Mouse (Mus musculus) hindbrain, embryonic 11.5 days (tissue): ENCODE measurements around the gene Rtn2. TPM values are rescaled to one million over a fixed set of nuclear protein-coding genes. Genes with fewer than 3 reads are reported as not detected.

Experiments
- ATAC-seq: fragments of 200-750 bp; cut with Nextera tagmentation; 2 replicates; pipeline ENCODE4 v1.8.0; 2017; ENCODE audit warnings: mild to moderate bottlenecking, moderate TSS enrichment, moderate library complexity; ENCODE audit not compliant: low FRiP score
- DNase-seq: peaks from one replicate; pipeline ENCODE4 v3.0.0-alpha.2; 2015; ENCODE audit warnings: low spot score
- H3K27ac ChIP-seq: fragments of 300-500 bp; sonication (generic); 2 replicates; pipeline ENCODE4 v1.5.1; 2014; ENCODE audit warnings: mild to moderate bottlenecking, low read depth, low read length
- H3K27me3 ChIP-seq: fragments of 300-500 bp; sonication (generic); 2 replicates; pipeline ENCODE4 v1.6.1; 2014; ENCODE audit warnings: mild to moderate bottlenecking, low read length, moderate library complexity, mixed read lengths; ENCODE audit not compliant: control insufficient read depth, insufficient read depth
- H3K36me3 ChIP-seq: fragments of 300-500 bp; sonication (generic); 2 replicates; pipeline ENCODE4 v1.6.1; 2014; ENCODE audit warnings: mild to moderate bottlenecking, low read length, moderate library complexity, mixed read lengths; ENCODE audit not compliant: control insufficient read depth, insufficient read depth
- H3K4me1 ChIP-seq: fragments of 300-500 bp; sonication (generic); replicated peaks from 2 replicates; pipeline ENCODE4 v1.6.1; 2014; ENCODE audit warnings: low read length, mixed read lengths; ENCODE audit not compliant: control insufficient read depth, insufficient read depth
- H3K4me2 ChIP-seq: fragments of 300-500 bp; sonication (generic); replicated peaks from 2 replicates; pipeline ENCODE4 v1.6.1; 2014; ENCODE audit warnings: mild to moderate bottlenecking, low read depth, low read length
- H3K4me3 ChIP-seq: fragments of 300-500 bp; sonication (generic); 2 replicates; pipeline ENCODE4 v1.5.1; 2014; ENCODE audit warnings: low read depth, low read length
- H3K9ac ChIP-seq: fragments of 300-500 bp; sonication (generic); 2 replicates; pipeline ENCODE4 v1.6.1; 2014; ENCODE audit warnings: low read depth, low read length
- H3K9me3 ChIP-seq: fragments of 300-500 bp; sonication (generic); 2 replicates; pipeline ENCODE4 v1.6.1; 2016; ENCODE audit warnings: low read length; ENCODE audit not compliant: control insufficient read depth
- WGBS: fragments of 180-500 bp; shearing (Covaris S2); extraction: QIAGEN DNeasy Blood & Tissue Kit; methylation state at CpG from one replicate; pipeline ENCODE4 v1.1.7; 2014; 5-methylcytosine and 5-hydroxymethylcytosine counted together
- polyA plus RNA-seq: library from polyadenylated mRNA; unstranded; fragments of >200 nt; fragmentation: Nextera tagmentation; extraction: Ambion mirVana; gene quantifications from 2 replicates; pipeline ENCODE4 v1.2.1, GENCODE M21; 2014

Gene Rtn2
- polyA plus RNA-seq, 1 experiment from 2014 or later, result 52.1 TPM

DNA sequence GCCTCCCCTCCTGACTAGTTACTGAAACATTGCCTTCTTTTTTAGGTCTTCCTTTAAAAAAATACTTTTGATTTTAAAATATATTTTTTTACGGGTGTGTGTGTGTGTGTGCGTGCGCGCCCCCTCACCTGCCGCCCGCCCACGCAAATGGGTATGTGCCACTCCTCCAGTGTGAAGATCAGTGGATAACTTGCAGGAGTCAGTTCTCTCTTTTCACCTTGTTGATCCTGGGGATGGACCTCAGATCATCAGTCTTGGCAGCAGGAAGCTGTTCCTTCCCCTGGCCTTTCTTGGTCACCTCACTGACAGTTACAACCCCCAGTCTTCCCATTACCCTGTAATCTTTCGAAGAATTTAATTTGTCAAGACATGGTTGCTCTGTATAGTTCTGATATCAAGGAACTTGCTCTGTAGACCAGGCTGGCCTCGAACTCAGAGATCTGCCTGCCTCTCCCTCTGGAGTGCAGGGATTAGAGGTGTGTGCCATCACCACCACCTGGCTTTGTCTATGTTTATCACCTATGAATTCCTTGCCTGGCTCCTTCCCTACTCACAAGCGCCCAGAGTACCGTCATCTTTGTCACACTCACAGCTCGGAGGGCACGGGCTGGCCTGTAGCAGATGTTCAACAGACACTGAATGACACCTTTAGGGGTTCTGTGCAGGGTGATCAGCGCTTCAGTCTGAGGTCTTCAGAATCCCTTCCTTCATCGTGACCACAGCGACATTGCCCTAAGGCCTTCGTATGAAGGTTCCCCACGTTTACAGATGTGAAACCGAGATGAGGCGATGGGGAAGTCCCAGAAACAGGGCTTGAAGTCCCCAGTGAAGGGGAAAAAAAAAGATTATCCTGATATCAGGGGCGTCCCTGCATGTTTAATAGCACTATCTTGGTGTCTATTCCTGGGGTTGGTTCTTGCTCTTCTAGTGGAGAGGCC lies 43.1 kb downstream of the Rtn2 start:
- DNase-seq (no peak), ATAC-seq (no peak)
- H3K4me2 ChIP-seq, result no peak overlapping the region
- H3K9ac ChIP-seq, result no peak overlapping the region
- H3K9me3 ChIP-seq, result no peaks in the 10 kb centered on the region
- no peak overlapping the region for H3K4me3 ChIP-seq
- H3K27me3 ChIP-seq, result no peaks in the 10 kb centered on the region
- H3K36me3 ChIP-seq, result no peaks in the 10 kb centered on the region
- no peak overlapping the region for H3K27ac ChIP-seq
- 77% methylated on average over 21 of the region's 21 CpGs for WGBS
- H3K4me1 ChIP-seq, result 0 out of 2 replicates have a peak, but pooled peaks cover 7% of the 10 kb centered on the region

DNA sequence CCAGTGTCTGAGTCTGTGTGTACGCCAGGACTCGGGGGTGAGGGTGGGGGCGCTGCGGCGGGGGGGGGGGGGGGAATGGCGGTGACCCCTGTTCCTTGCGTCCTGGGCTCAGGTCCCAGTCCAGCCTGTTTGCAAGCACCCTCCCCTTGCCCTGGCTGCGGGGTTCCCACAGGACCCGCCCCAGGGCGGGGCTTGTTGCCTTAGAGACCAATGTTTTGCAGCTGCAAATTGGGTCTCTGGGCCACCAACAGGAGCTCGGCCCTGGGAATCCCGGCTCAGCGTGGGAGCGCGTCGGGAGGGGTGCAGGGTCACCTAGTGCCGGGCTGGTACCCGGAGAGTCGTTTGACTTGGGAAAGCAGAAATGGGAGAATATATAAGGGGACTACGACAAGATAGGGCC lies 43.9 kb downstream of the Rtn2 start:
- Histone ChIP-seq H3K27me3 (no peaks in the 10 kb centered on the region), H3K4me3 (peak overlapping the region; percentile 27), H3K9ac (0 out of 2 replicates have a peak overlapping the region, but pooled peaks have one; percentile 3), H3K36me3 (no peaks in the 10 kb centered on the region), H3K4me2 (peak overlapping the region; percentile 49), H3K27ac (no peak overlapping the region; the same call in 1 of the 2 replicates), H3K4me1 (0 out of 2 replicates have a peak, but pooled peaks cover 7% of the 10 kb centered on the region), H3K9me3 (no peaks in the 10 kb centered on the region)
- WGBS, result 1% methylated on average over 19 of the region's 20 CpGs
- DNase-seq (peak; percentile 93), ATAC-seq (peak; percentile 71)

DNA sequence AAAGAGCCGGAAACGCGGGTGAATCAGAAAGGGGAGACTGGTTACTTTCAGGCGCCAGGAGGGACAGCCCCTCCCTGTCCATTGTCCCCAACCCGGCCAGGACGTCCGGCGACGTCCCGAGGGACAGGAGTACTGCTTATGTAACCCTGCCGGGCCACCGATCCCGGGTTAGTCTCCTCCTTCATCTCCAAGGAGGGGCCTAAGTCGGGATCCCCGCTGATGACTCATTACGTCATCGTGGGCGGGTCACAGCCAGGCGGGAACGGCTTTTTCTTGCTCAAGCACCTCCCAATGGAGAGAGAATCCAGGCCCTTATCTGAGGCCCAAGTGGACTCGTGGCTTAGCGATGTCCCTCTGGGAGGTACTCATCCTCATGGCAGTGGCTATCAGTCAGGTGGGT lies 44.7 kb downstream of the Rtn2 start:
- ATAC-seq (peak; percentile 67), DNase-seq (peak; percentile 87)
- H3K27ac ChIP-seq, result no peak overlapping the region
- no peaks in the 10 kb centered on the region for H3K9me3 ChIP-seq
- H3K4me1 ChIP-seq, result 0 out of 2 replicates have a peak, but pooled peaks cover 7% of the 10 kb centered on the region
- H3K36me3 ChIP-seq, result no peaks in the 10 kb centered on the region
- under 1% methylated on average over 22 of the region's 22 CpGs for WGBS
- peak overlapping the region; percentile 49 for H3K4me2 ChIP-seq
- H3K9ac ChIP-seq, result 0 out of 2 replicates have a peak overlapping the region, but pooled peaks have one; percentile 7
- peak overlapping the region; percentile 27 for H3K4me3 ChIP-seq
- H3K27me3 ChIP-seq, result no peaks in the 10 kb centered on the region

DNA sequence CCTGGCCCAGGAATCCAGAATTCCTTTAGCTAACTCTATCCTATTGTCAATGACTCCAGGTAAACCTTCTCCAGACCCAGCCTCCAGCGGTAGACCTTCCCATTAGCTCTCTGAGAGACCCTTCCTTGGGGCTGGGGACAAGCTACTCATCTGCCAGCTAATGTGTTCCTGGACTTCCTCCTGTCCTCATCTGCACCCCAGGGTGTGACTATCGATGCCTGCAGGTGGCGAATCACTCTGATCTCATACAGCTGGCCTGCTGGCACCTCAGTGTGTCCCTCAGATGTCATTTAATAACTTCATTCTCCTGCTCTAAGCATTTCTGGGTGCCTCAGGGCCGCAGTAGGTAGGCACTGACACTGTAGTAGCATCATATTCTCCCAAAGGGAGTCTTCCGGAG lies 45.4 kb downstream of the Rtn2 start:
- Histone ChIP-seq H3K4me1 (0 out of 2 replicates have a peak, but pooled peaks cover 7% of the 10 kb centered on the region), H3K9me3 (no peaks in the 10 kb centered on the region), H3K4me3 (no peak overlapping the region), H3K4me2 (no peak overlapping the region), H3K36me3 (no peaks in the 10 kb centered on the region), H3K27ac (no peak overlapping the region), H3K9ac (no peak overlapping the region), H3K27me3 (no peaks in the 10 kb centered on the region)
- WGBS, result 80% methylated on average over 5 of the region's 5 CpGs
- DNase-seq (no peak), ATAC-seq (no peak; the same call in 1 of the 2 replicates)

DNA sequence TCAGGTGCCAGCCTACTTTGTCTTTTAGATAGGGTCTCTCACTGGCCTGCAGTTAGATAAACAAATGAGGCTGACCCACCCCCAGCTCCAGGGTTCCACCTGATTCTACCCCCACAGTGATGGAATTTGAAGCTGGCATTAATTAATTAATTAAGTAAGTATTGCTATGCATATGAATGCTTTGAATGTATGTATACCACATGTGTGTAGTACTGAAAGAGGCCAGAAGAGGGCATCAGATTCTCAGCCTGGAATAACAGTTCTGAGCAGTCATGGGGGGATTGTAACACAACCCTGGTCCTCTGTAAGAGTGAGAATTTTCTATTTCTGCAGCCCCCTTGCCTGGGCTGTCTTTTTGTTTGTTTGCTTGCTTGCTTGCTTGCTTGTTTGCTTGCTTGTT lies 46.0 kb downstream of the Rtn2 start:
- ATAC-seq (no peak), DNase-seq (no peak)
- H3K4me2 ChIP-seq, result no peak overlapping the region
- H3K4me1 ChIP-seq, result 0 out of 2 replicates have a peak, but pooled peaks cover 7% of the 10 kb centered on the region
- H3K9me3 ChIP-seq, result no peaks in the 10 kb centered on the region
- H3K4me3 ChIP-seq, result no peak overlapping the region
- no peak overlapping the region for H3K27ac ChIP-seq
- no peaks in the 10 kb centered on the region for H3K27me3 ChIP-seq
- no peak overlapping the region for H3K9ac ChIP-seq
- H3K36me3 ChIP-seq, result no peaks in the 10 kb centered on the region

GRCm38 (mm10) chr7:19331910-19332309 lies 49.5 kb downstream of the Rtn2 start:
- Histone ChIP-seq H3K4me3 (no peak overlapping the region), H3K4me1 (no peaks in the 10 kb centered on the region), H3K4me2 (no peak overlapping the region), H3K36me3 (no peaks in the 10 kb centered on the region), H3K9me3 (no peaks in the 10 kb centered on the region), H3K27me3 (no peaks in the 10 kb centered on the region), H3K27ac (no peak overlapping the region), H3K9ac (no peak overlapping the region)
- 63% methylated on average over 2 of the region's 2 CpGs for WGBS
- ATAC-seq, result no peak
- DNase-seq, result no peak

- peak overlapping the region; percentile 93 for H3K4me2 ChIP-seq
- 1% methylated on average over 52 of the region's 52 CpGs for WGBS
- ATAC-seq (peak; percentile 41; the same call in 1 of the 2 replicates), DNase-seq (peak; percentile 77)
- H3K4me3 ChIP-seq, result peak overlapping the region; percentile 61
- H3K4me1 ChIP-seq, result no peaks in the 10 kb centered on the region
- H3K36me3 ChIP-seq, result no peaks in the 10 kb centered on the region
- H3K9me3 ChIP-seq, result no peaks in the 10 kb centered on the region
- H3K27ac ChIP-seq, result peak overlapping the region; percentile 31
- H3K9ac ChIP-seq, result peak overlapping the region; percentile 84
- H3K27me3 ChIP-seq, result no peaks in the 10 kb centered on the region
Measured at GRCm38 (mm10) chr7:19332709-19333352, 50.4 kb downstream of the Rtn2 start.

- DNase-seq (no peak), ATAC-seq (no peak)
- no peak overlapping the region for H3K27ac ChIP-seq
- no peaks in the 10 kb centered on the region for H3K9me3 ChIP-seq
- H3K4me3 ChIP-seq, result no peak overlapping the region
- no peaks in the 10 kb centered on the region for H3K27me3 ChIP-seq
- H3K9ac ChIP-seq, result no peak overlapping the region
- H3K4me1 ChIP-seq, result no peaks in the 10 kb centered on the region
- no peaks in the 10 kb centered on the region for H3K36me3 ChIP-seq
- no peak overlapping the region for H3K4me2 ChIP-seq
- 38% methylated on average over 3 of the region's 3 CpGs for WGBS
Measured at GRCm38 (mm10) chr7:19335583-19335982, 53.2 kb downstream of the Rtn2 start.
